Mouse (Mus musculus) gastrocnemius, postnatal 14 days (tissue): ENCODE data around the gene Lix1l. TPM values are rescaled to one million over a fixed set of nuclear protein-coding genes. Genes with fewer than 3 reads are reported as not detected.
A peak's percentile ranks its signal among the peaks of the same experiment; 100 is the strongest.

Source experiments
- DNase-seq: peaks from one replicate; pipeline ENCODE4 v3.0.0; 2021; ENCODE audit warnings: mixed read lengths
- intact Hi-C: fragments of 180-260 bp; cut with DNase I; formaldehyde crosslinking; loops from one replicate; pipeline ENCODE4 v1.15.1; 2025; ENCODE audit warnings: low total_unique reads
- total RNA-seq, 2 experiments: library from RNA; stranded (reverse); gene quantifications; 2 replicates each; pipeline ENCODE4 v1.2.3; 2021

The Lix1l gene
- total RNA-seq, 2 experiments from 2014 or later: 13.6 to 16.4 TPM

DNA sequence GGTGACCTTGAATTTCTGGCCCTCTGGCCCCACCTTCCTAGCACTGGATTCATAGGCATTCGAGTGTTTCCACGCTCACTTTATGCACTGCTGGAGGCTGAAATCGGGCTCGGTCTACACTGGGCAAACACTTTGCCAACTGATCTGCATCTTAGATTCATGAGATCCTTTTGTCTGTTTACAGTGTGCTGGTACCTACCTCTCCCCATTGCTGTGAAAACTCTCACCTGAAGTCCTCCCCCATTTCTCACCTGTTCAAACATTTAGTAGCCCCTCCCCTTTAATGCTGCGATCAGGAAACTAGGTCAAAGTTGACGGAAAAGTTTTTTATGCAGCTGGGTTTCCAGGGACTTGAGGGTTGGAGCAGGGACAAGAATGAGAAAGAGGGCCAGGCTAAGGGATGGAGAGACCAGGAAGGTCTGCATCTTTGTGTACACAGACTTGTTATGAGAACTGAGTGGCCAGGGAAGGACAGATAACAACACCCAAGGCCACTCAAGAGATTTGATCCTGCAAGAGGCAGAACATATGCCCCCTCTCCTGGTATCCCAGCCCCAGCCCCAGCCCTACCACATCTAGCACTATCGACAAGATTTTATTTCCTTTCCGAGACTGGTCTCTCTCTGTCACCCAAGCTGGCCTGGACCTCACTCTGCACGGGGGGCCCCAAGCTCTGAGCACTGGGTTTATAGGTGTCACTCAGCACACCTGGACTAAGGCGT is 36.9 kb upstream of the Lix1l start:
- DNase-seq: no peak
- intact Hi-C loops: no loop called here

DNA sequence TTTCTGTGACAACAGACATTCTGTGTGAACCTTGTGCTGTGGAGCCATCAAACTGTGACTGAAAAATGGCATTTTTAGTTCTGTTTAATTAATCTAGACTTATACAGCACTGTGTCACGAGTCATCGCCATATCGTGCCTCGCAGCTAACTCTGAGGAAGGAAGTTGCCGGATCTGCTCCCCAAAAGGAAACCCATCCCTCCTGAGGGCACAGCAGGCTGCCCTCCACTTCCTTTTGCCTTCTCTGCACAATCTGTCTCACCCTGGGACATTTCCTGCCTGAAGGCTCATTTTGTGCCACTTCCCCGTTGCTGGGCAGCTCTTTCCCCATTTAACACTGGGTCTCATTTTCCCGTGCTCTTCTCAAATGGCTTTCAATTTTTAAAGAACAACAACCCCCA is 36.3 kb upstream of the Lix1l start:
- no peak for DNase-seq
- intact Hi-C loops: no loop called here

- intact Hi-C loops: no loop called here
- DNase-seq: no peak
Observed at GRCm38 (mm10) chr3:96565105-96565504, 35.8 kb upstream of the Lix1l start.

DNA sequence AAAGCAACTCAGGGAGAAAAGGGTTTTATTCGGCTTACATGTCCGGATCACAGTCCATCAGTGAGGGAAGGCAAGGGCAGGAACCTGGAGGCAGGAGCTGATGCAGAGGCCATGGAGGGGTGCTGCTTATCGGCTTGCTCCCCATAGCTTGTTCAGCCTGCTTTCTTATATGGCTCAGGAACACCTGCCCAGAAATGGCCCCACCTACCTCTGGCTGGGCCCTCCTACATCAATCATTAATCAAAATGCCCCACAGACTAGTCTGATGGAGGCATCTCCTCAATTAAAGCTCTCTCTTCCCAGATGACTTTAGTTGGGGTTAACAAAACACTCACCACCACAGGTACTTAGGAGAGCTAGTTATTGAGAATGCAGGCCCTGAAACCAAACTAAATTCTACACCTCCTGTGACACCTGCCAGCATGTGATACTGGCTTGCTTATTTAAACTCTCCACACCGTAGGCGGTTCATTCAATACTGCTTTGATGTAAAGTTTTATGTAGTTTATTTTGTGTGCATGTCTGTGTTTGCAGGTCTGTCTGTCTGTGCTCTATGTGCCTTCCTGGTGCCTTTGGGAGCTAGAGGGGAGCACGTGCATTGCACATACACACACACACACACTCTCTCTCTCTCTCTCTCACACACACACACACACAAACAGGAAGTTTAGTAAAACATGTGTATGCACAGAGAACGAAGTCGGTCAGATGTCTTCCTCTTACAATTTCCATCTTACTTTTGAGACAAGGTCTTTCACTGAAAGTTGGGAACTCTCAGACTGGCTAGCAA is 34.1 kb upstream of the Lix1l start:
- intact Hi-C loops: no loop called here
- DNase-seq: no peak

DNA sequence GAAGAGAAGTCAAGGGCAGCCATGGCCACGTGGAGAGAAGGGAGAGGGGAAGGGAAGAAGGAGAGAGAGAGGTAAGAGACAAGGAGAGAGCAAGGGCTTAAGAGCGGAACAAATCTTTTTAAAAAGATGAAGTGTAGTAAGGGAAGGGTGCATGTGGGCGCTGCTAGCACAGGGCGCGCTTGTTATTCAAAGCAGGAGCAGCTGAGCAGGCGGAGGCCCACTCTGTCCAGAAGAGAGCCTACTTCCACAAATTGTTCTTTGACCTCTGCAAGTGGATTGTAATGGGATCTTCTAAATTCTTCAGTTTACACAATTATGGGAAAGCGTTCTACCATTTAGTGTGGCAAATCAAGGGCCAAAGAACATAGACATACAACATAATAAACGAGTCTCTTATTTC is 32.3 kb upstream of the Lix1l start:
- no peak for DNase-seq

GRCm38 (mm10) chr3:96569506-96569905 is 31.4 kb upstream of the Lix1l start:
- no peak for DNase-seq

More for the DNA sequence above, 32.3 kb upstream of the Lix1l start:
- intact Hi-C loops: no loop called here

DNA sequence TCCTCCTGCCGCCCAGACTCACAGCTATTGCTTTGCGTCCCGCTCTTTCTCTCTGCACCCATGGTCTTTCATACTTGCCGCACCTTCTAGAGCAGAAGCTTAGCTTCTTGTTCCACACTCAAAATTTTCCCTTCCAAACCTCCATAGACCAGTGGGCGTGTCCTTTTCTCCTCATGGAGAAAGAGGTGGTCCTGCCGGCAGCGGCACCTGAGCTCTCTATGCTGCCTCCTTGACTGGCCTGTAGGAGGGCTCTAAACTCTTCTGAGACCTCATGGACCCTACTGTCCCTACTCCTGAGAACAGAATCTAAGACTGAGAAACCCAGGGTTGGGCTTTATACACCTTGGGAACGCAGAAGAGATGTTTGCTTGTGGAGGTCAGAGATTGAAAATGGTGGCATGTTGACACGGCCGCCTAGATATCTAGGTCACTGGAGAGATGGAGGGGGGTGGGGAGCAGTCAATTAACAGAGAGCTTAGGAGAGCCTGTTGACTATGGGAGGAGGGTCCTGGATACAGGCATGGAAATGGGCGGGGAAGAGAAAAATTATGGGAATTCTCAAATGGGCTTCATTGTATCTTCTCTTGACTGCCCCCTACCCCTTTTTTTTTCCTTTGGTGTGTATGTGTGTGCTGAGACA is 30.9 kb upstream of the Lix1l start:
- no peak for DNase-seq
- intact Hi-C loops: no loop called here

More at GRCm38 (mm10) chr3:96569506-96569905, 31.4 kb upstream of the Lix1l start:
- intact Hi-C loops: no loop called here

GRCm38 (mm10) chr3:96570643-96571042 is 30.3 kb upstream of the Lix1l start:
- DNase-seq: no peak
- intact Hi-C loops: no loop called here

DNA sequence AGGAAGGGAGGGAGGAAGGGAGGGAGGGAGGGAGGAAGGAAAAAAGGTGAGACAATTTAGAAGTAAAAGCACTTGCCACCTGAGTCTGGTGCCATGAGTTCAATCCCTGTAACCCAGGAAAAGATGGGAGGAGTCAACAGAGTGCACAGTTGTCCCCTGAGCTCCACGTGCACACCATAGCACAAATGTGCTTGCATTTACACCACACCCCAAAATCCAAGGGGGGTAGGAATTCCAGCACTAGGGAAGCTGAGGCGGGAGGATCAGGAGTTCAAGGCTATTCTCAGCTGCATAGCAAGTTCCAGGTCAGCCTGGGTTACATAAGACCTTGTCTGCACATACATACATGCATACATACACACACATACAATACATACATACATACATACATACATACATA is 29.6 kb upstream of the Lix1l start:
- intact Hi-C loops: no loop called here
- DNase-seq: no peak

GRCm38 (mm10) chr3:96571896-96572698 is 28.9 kb upstream of the Lix1l start:
- intact Hi-C loops: no loop called here
- DNase-seq: peak; percentile 36

DNA sequence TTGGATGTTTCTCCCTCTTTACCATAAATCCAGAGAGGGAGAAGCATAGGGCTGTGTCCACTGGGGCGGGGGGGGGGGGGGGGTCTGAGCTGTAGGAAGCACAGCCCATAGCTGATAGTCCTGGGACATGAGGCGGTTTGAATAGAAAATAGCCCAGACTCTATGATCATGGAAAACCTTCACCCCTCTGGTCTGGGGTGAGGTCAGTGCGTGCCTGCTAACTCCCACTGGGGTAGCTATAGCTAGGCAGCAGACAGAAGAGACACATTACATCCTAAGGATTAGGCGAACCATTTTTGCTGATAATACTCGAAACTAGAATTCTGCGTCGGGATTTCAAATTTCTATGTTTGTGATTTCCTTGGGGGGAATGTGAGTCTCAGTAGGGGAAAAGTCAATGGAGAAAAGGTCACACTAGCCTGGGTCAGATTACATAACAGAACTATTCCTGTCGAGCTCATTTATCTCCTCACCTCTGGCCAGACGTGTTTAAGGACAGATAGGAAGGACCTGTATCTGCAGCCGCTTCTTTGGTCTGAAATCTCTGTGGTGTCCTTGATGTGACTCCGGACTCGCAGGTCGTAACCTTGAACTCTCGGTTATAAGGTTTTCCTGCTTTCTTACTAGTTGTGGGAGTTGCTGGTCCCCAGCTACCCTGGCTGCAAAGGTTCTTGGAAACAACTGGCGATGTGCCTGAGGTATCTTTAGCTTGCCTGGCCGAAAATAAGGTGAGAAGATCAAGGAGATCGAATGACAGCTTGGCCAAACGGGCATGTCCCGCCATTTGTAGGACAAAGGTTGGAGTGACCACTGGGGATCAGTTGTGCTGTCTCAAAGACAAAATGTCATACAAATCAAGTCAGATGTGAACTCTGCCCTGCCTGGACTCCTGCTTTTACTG is 27.1 kb upstream of the Lix1l start:
- no peak for DNase-seq
- intact Hi-C loops: no loop called here

GRCm38 (mm10) chr3:96575272-96575984 is 25.5 kb upstream of the Lix1l start:
- DNase-seq: peak; percentile 71

GRCm38 (mm10) chr3:96576005-96576658 is 24.8 kb upstream of the Lix1l start:
- intact Hi-C loops: no loop called here
- DNase-seq: peak; percentile 80

More at GRCm38 (mm10) chr3:96575272-96575984, 25.5 kb upstream of the Lix1l start:
- intact Hi-C loops: no loop called here

DNA sequence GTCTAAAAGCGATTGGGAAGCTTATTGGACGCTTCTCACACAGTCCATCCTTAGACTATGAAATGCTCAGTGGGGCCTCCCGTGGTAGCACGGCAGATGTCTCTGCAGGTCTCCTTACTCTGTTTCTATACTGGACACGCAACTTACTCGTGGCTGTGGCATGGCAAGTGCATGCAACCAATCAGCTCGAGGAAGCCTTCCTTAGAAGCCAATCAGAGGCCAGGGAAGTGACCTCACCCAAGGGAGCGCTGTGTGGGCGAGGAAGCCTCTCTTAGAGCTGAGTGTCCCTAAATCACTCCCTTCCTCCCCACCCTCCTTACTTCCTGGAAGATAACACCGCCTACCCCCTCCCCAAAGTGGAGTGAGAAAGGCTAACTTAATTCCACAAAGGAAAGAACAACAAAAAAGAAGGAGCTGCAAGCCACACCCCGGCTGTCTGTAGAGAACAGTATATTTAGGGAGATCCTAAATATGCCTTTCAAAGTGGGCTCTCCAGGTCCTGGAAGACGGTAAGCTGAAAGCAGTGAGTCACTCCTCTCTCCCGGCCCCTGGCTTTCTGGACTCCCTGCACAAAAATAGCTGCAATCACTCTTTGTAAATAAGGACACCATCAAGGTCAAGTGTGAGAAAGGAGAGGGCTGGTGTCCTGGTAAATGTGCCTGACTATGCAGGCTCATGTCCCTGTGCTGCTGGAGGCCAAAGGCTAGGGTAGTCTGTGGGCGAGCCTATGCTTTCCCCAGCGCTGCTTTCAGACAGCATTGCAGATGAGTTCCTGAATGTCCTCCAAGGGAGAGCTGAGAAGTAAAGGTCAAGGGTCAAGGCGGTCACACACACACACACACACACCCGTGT is 24.0 kb upstream of the Lix1l start, which contains the start of gene Gm16253:
TSS of gene Gm16253 (plus strand) at position 295 of the 852 bp plus-strand sequence.
- intact Hi-C loops: no loop called here
- DNase-seq: peak; percentile 92

- DNase-seq: no peak
- intact Hi-C loops: no loop called here
Observed at GRCm38 (mm10) chr3:96577566-96577965, 23.4 kb upstream of the Lix1l start.

- intact Hi-C loops: no loop called here
- DNase-seq: no peak
Observed at GRCm38 (mm10) chr3:96578561-96579238, 22.2 kb upstream of the Lix1l start.
